Mouse (Mus musculus) CD4-positive helper T cell, adult 2 months (primary cell): ENCODE measurements around the gene Rsf1.

Source experiments
- DNase-seq: peaks from one replicate; pipeline ENCODE4 v3.0.0-alpha.2; 2012; ENCODE audit warnings: low read depth, missing footprints, low spot score

Gene Rsf1

DNA sequence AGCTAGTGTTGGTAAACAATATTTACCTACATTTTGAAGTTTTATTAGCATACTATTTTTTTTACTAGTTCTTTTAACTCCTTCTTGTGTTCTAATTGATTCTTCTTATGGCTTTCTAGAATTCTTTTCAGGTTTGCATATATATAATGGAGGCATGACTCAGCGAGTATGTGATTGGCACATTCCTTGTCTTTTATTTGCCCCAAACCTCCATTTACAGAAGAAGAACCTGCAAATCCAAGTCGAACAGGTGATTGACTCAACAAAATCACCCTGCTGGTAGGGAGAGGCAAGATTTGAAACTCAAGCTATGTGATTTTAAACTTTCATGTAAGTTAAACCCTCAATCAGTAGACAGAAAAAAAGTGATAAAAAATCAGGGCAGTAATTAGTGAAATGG lies 51.6 kb downstream of the Rsf1 start:
- DNase-seq: no peak

- DNase-seq: no peak
These were observed 53.2 kb downstream of the Rsf1 start for GRCm38 (mm10) chr7:97632897-97633296.

GRCm38 (mm10) chr7:97645060-97645459 lies 65.4 kb downstream of the Rsf1 start:
- no peak for DNase-seq

GRCm38 (mm10) chr7:97647656-97648055 lies 68.0 kb downstream of the Rsf1 start:
- DNase-seq: no peak

DNA sequence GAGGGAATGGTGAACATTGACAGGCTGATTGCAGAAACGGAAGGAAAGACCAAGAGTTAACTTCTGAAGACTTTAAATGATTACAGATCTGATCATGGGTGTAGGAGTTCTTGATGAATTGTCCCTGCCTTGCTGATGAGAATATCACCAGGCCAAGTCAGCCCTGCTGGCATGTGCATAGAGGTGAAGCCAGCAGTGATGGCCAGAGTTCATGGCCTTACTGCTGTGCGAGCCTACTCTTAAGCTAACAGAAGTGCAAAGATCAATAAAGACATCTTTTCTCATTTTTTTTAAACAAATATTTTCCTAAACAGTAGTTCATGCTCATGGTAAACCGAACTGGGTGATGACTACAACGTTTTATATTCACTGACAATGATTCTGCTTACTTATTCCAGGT lies 71.0 kb downstream of the Rsf1 start:
- no peak for DNase-seq

GRCm38 (mm10) chr7:97656144-97656543 lies 76.5 kb downstream of the Rsf1 start:
- DNase-seq: no peak

DNA sequence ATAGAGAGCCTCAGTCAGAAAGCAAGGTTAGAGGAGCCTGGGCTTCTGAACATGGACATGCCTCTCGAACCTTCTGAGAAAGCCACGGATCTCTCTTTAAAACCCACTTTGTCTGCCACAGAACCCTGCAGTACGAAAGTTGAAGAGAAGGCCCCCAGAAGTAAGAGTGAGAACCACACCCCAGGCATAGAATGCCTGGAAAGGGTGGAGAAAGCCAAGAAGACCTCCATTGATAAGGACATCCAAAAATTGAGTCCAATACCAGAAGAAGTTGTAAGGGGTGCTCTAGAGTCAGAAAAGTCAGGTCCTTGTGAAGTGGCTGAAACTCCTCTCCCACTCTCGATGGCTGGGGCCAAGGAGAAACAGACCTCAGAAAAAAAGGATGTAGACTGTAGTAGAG lies 81.9 kb downstream of the Rsf1 start:
- DNase-seq: no peak

GRCm38 (mm10) chr7:97679239-97679638 lies 99.5 kb downstream of the Rsf1 start:
- peak; percentile 43 for DNase-seq

DNA sequence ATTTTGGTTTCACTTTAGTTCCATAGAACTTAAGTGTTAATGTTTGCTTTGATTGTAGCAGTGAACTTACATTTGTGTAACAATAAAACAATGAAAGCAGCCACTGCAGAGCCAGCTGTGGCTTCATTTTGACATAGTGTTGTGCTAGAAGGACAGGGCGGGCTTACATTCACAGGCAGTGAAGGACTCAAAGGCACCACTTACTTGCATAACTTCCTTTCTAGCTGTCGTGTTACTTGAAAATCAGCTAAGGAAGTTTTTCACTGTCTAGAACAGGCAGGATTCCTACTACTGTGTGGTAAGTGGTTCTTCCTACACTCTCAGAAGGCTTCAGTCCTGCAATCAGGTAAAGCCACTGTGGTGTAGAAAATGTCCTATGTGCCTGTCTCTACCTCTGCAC lies 108.1 kb downstream of the Rsf1 start:
- DNase-seq: no peak

DNA sequence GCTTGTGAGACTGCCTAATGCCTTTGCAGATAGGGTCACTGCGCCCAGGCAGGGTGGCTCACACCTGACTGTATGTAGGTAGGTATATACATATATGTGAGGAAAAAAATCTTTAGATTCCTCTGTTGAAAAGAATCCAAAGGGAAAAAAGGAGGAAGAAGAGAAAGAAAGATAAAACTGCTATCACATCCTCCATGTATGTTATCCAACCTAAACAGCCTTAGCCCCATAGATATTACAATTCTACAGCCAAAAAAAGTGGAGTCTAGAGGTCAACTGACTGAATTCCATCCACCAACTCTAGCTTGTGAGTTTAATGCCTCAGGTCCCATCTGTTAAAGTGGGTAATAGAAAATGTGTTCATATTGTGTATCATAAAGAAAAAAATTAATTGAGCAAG lies 115.8 kb downstream of the Rsf1 start:
- DNase-seq: no peak

DNA sequence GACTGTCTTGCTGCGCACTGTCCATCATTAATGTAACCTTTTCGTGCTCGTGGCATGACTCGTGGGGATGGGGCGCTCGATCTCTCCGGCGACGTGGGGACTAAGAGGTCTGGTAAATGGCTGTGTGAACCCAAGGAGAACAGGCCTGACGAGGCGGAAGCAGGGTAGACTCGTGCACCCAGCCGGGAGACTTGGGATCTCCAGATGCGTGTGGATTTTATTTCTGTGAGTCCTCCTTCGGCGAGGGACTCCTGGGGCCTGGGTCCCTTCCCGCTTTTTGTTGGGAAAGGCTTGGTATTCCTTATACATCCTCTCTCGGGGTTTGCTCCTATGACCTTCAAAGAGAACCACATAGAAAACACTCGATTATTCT lies 116.4 kb downstream of the Rsf1 start:
- no peak for DNase-seq

- peak; percentile 90 for DNase-seq
These were observed 117.0 kb downstream of the Rsf1 start, which contains the start of gene Clns1a for GRCm38 (mm10) chr7:97696506-97697254. TSS of gene Clns1a (plus strand) at chr7:97696634.

- DNase-seq: no peak
These were observed 120.5 kb downstream of the Rsf1 start for GRCm38 (mm10) chr7:97700173-97700572.

DNA sequence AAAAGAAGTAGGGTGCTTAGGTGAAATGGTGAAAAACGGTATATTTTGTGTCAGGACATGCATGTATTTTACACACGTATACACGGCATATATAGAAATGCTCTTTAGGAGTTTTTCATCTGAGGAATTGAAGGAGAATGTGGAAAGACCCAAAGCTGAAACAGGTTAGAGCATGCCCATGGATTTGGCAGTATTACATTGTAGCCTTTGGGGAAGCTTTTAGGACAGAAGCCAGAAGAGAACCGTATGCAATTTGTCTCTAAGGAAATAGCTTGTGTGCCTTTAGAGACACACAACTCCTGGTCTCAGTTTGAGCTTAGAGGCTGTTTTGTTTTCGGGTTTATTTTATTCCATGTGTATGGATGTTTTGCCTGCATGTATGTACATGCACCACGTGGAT lies 121.4 kb downstream of the Rsf1 start:
- no peak for DNase-seq

DNA sequence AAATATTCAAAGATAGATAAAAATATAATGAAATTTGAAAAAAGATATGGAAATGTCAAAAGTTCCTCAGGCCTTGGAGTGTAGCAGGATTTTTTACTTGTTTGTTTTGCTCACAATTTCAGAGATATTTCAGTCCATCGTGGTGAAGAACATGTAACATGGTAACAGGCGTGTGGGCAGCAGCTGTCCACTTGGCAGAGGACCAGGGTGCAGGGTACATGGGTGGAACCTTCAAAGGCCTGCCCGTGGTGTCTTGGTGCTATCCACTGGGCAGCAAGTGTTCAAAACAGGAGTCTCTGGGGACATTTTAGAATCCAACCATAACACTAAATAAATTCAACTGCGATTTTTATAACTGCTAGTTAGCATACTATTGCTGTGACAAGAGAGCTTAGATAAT lies 127.4 kb downstream of the Rsf1 start:
- no peak for DNase-seq

DNA sequence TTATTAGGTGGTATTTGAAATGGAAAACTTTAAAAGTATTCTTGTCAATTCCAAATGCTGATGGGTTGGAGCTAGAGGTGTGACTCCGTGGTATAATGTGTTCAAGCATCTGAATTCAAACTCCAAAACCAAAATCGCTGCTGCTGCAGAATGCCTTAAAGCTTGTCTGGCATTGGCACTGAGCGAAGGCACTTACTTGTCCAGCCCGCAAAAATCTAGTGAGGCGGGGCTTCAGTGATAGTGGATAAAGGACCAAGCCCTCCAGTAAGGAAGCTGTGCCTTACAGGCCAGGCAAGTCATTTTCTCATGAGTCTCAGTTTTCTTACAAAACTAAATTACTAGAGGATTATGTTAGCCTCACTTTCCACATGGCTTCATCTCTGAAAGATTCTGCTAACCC lies 128.1 kb downstream of the Rsf1 start:
- DNase-seq: no peak

- DNase-seq: no peak
These were observed 129.5 kb downstream of the Rsf1 start for GRCm38 (mm10) chr7:97709204-97709603.

DNA sequence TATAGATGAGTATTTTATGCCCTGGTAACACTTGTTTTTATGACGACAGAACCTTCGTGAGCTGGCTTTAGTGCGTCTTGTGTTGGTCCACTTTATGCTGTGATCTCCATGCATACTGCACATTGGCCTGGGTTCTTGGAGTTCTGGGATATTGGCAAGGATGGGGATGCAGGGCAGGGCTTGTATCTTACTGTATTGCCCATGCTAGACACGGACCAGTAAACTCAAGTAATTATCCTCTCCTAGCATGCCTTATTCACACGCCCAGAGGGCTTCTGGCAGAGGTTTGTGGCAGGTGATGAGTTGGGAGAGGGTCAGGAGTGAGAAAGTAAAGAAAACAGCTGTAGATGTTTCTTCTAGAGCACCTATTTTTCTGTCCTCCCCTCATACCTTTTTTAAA lies 135.0 kb downstream of the Rsf1 start:
- no peak for DNase-seq

GRCm38 (mm10) chr7:97717326-97717725 lies 137.6 kb downstream of the Rsf1 start:
- no peak for DNase-seq

- DNase-seq: no peak
These were observed 139.4 kb downstream of the Rsf1 start for GRCm38 (mm10) chr7:97719078-97719477.

GRCm38 (mm10) chr7:97720109-97720508 lies 140.4 kb downstream of the Rsf1 start:
- no peak for DNase-seq

- DNase-seq: no peak
These were observed 142.7 kb downstream of the Rsf1 start for GRCm38 (mm10) chr7:97722278-97722918.
